Mouse (Mus musculus): ENCODE results near the gene Ppp1r11.

Gene Ppp1r11

GRCm38 (mm10) chr17:36961125-36961524, 9.6 kb upstream of the Ppp1r11 start:
- DNase-seq (ENCODE audit: low spot score): no peak

- no peak for DNase-seq (ENCODE audit: low spot score)
Measured at GRCm38 (mm10) chr17:36958884-36959283, 7.3 kb upstream of the Ppp1r11 start.

- peak; percentile 91 for DNase-seq (ENCODE audit: low spot score)
Measured at GRCm38 (mm10) chr17:36957999-36958743, 6.6 kb upstream of the Ppp1r11 start, which contains the start of the genes Znrd1 and Znrd1as. Gene Znrd1, minus strand, starts transcription at chr17:36958559. Gene Znrd1as, plus strand, starts transcription at chr17:36958592.

- DNase-seq (ENCODE audit: low spot score): no peak
Measured at GRCm38 (mm10) chr17:36953062-36953461, 1.5 kb upstream of the Ppp1r11 start.

- DNase-seq (ENCODE audit: low spot score): no peak
Measured at GRCm38 (mm10) chr17:36952631-36953030, 1.1 kb upstream of the Ppp1r11 start.

GRCm38 (mm10) chr17:36949265-36949664, 2.3 kb downstream of the Ppp1r11 start:
- DNase-seq (ENCODE audit: low spot score): no peak

GRCm38 (mm10) chr17:36948286-36948685, 3.3 kb downstream of the Ppp1r11 start:
- DNase-seq (ENCODE audit: low spot score): no peak

- peak; percentile 44 for DNase-seq (ENCODE audit: low spot score)
Measured at GRCm38 (mm10) chr17:36947051-36947819, 4.3 kb downstream of the Ppp1r11 start.

GRCm38 (mm10) chr17:36944121-36944775, 7.3 kb downstream of the Ppp1r11 start:
- no peak for DNase-seq (ENCODE audit: low spot score)

GRCm38 (mm10) chr17:36943691-36944090, 7.8 kb downstream of the Ppp1r11 start:
- DNase-seq (ENCODE audit: low spot score): no peak

GRCm38 (mm10) chr17:36942791-36943471, 8.6 kb downstream of the Ppp1r11 start, which contains the start of gene Rnf39:
Gene Rnf39, plus strand, starts transcription at chr17:36942918.
- no peak for DNase-seq (ENCODE audit: low spot score)

GRCm38 (mm10) chr17:36942391-36942790, 9.2 kb downstream of the Ppp1r11 start:
- peak; percentile 31 for DNase-seq (ENCODE audit: low spot score)

GRCm38 (mm10) chr17:36938056-36938455, 13.5 kb downstream of the Ppp1r11 start:
- DNase-seq (ENCODE audit: low spot score): no peak

GRCm38 (mm10) chr17:36931806-36932205, 19.7 kb downstream of the Ppp1r11 start:
- DNase-seq (ENCODE audit: low spot score): no peak

GRCm38 (mm10) chr17:36931130-36931529, 20.4 kb downstream of the Ppp1r11 start:
- DNase-seq (ENCODE audit: low spot score): no peak

- no peak for DNase-seq (ENCODE audit: low spot score)
Measured at GRCm38 (mm10) chr17:36930233-36930632, 21.3 kb downstream of the Ppp1r11 start.

GRCm38 (mm10) chr17:36929236-36929932, 22.2 kb downstream of the Ppp1r11 start:
- no peak for DNase-seq (ENCODE audit: low spot score)

- no peak for DNase-seq (ENCODE audit: low spot score)
Measured at GRCm38 (mm10) chr17:36927496-36928120, 23.9 kb downstream of the Ppp1r11 start.

- no peak for DNase-seq (ENCODE audit: low spot score)
Measured at GRCm38 (mm10) chr17:36923491-36923890, 28.1 kb downstream of the Ppp1r11 start.

GRCm38 (mm10) chr17:36922715-36923114, 28.8 kb downstream of the Ppp1r11 start:
- no peak for DNase-seq (ENCODE audit: low spot score)

- peak; percentile 57 for DNase-seq (ENCODE audit: low spot score)
Measured at GRCm38 (mm10) chr17:36920239-36920638, 31.3 kb downstream of the Ppp1r11 start.
